Mouse (Mus musculus) forebrain, embryonic 12.5 days (tissue): ENCODE results near the gene Nav1. TPM values are rescaled to one million over a fixed set of nuclear protein-coding genes. Genes with fewer than 3 reads are reported as not detected.

Source experiments
- ATAC-seq: fragments of 200-750 bp; cut with Nextera tagmentation; 2 replicates; pipeline ENCODE4 v1.8.0; 2017; ENCODE audit warnings: moderate TSS enrichment; ENCODE audit not compliant: low FRiP score
- H3K27ac ChIP-seq: fragments of 300-500 bp; sonication (generic); 2 replicates; pipeline ENCODE4 v1.5.1; 2016; ENCODE audit warnings: mild to moderate bottlenecking
- H3K27me3 ChIP-seq: fragments of 300-500 bp; sonication (generic); 2 replicates; pipeline ENCODE4 v1.6.1; 2016; ENCODE audit warnings: mild to moderate bottlenecking
- H3K36me3 ChIP-seq: fragments of 300-500 bp; sonication (generic); replicated peaks from 2 replicates; pipeline ENCODE4 v1.6.1; 2016; ENCODE audit warnings: mild to moderate bottlenecking
- H3K4me1 ChIP-seq: fragments of 300-500 bp; sonication (generic); 2 replicates; pipeline ENCODE4 v1.6.1; 2016
- H3K4me2 ChIP-seq: fragments of 300-500 bp; sonication (generic); 2 replicates; pipeline ENCODE4 v1.6.1; 2016; ENCODE audit warnings: mild to moderate bottlenecking, moderate library complexity
- H3K4me3 ChIP-seq: fragments of 300-500 bp; sonication (generic); replicated peaks from 2 replicates; pipeline ENCODE4 v1.5.1; 2016; ENCODE audit warnings: mild to moderate bottlenecking
- H3K9ac ChIP-seq: fragments of 300-500 bp; sonication (generic); 2 replicates; pipeline ENCODE4 v1.6.1; 2016; ENCODE audit warnings: mild to moderate bottlenecking
- H3K9me3 ChIP-seq: fragments of 300-500 bp; sonication (generic); 2 replicates; pipeline ENCODE4 v1.6.1; 2016
- WGBS: fragments of 180-500 bp; shearing (Covaris S2); methylation state at CpG from one replicate; pipeline ENCODE4 v1.1.7; 2016; 5-methylcytosine and 5-hydroxymethylcytosine counted together
- polyA plus RNA-seq: library from polyadenylated mRNA; unstranded; fragments of >200 nt; fragmentation: Nextera tagmentation; extraction: Ambion mirVana; gene quantifications from 2 replicates; pipeline ENCODE4 v1.2.1, GENCODE M21; 2016

Nav1 gene
- polyA plus RNA-seq, 1 experiment from 2014 or later, result 32.4 TPM

DNA sequence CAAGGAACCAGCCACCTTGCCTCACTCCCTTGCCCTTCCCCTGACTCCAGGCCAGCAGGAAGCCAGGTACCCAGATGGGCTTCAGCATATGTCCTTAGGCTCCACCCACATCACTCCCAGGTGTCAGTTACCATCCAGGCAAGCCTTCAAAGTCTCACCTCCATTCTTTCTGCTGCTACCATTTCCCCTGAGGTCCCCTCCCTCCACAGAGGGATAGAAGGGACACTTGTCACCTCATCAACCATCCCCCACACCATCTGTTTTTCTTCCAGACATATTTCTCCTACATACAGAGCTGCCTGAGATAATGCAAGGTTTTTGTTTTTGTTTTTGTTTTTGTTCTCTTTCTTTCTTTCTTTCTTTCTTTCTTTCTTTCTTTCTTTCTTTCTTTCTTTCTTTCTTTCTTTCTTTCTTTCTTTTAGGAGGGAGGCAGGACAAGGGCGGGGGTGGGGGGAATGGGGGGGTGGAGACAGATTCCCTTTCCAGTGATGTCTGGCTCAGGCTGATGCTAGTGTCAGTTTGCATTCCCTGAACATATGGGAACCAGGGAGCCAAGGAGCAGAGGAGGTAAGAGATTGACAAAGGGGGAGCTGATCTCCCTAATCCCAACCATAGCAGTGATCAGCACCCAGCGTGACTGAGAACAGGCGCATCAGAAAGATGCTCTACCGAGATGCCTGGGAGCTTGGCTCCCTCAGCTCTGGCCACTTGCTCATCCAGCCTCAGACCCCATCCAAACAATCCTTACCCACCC is 34.8 kb downstream of the Nav1 start:
- H3K9me3 ChIP-seq, result no peaks in the 10 kb centered on the region
- peak overlapping the region; percentile 85 for H3K27ac ChIP-seq
- ATAC-seq, result peak; percentile 57; the same call in 1 of the 2 replicates
- peaks cover 20% of the 10 kb centered on the region for H3K4me1 ChIP-seq
- WGBS, result 34% methylated on average over 4 of the region's 4 CpGs
- H3K4me2 ChIP-seq, result no peak overlapping the region
- H3K27me3 ChIP-seq, result no peaks in the 10 kb centered on the region
- H3K36me3 ChIP-seq, result peaks cover 2% of the 10 kb centered on the region; the same call in 1 of the 2 replicates
- H3K9ac ChIP-seq, result no peak overlapping the region; the same call in 1 of the 2 replicates
- no peak overlapping the region for H3K4me3 ChIP-seq

DNA sequence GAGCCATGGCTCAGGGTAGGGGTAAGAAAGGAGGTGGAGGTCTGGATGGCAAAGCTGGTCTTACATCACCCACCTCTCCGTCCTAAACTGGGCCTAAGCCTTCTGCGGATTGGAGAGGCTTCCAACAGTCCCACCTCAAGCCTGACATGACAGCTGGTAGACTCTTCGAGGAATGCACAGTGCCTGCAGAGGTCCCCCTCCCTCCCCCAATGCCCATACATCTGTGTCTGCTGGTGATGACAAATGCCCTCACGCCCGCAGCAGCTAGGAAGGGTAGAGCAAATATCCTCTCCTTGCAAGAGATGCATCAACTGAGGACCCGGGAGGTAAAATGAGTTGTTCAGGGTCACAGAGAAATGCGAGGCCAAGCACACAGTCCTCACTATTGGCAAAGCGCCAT is 39.0 kb downstream of the Nav1 start:
- no peaks in the 10 kb centered on the region for H3K9me3 ChIP-seq
- no peak overlapping the region for H3K27ac ChIP-seq
- no peaks in the 10 kb centered on the region for H3K27me3 ChIP-seq
- peaks cover 38% of the 10 kb centered on the region for H3K4me1 ChIP-seq
- no peak overlapping the region for H3K9ac ChIP-seq
- no peak for ATAC-seq
- no peaks in the 10 kb centered on the region; the same call in 1 of the 2 replicates for H3K36me3 ChIP-seq
- H3K4me3 ChIP-seq, result no peak overlapping the region
- 86% methylated on average over 8 of the region's 8 CpGs for WGBS
- H3K4me2 ChIP-seq, result no peak overlapping the region

DNA sequence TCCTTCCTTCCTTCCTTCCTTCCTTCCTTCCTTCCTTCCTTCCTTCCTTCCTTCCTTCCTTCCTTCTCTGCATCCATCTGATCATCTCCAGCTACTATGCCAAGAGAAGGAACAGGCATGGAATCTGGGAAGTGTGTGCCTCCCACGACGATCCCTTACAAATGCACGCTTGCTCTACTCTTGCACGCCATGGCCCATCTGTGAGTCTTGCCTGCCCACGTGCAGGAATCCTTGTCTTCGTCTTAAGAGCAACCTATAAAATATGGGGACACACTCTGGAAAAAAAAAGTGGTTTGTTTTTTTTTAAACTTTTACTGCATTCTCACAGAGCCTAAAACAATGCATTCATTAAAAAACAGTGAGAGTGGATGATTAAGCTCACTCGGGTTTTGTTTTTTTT is 40.5 kb downstream of the Nav1 start:
- Histone ChIP-seq H3K4me1 (peaks cover 44% of the 10 kb centered on the region), H3K9ac (no peak overlapping the region), H3K9me3 (no peaks in the 10 kb centered on the region), H3K27ac (no peak overlapping the region), H3K36me3 (no peaks in the 10 kb centered on the region; the same call in 1 of the 2 replicates), H3K4me2 (no peak overlapping the region), H3K27me3 (no peaks in the 10 kb centered on the region), H3K4me3 (no peak overlapping the region)
- ATAC-seq, result no peak
- WGBS, result 84% methylated on average over 7 of the region's 7 CpGs

DNA sequence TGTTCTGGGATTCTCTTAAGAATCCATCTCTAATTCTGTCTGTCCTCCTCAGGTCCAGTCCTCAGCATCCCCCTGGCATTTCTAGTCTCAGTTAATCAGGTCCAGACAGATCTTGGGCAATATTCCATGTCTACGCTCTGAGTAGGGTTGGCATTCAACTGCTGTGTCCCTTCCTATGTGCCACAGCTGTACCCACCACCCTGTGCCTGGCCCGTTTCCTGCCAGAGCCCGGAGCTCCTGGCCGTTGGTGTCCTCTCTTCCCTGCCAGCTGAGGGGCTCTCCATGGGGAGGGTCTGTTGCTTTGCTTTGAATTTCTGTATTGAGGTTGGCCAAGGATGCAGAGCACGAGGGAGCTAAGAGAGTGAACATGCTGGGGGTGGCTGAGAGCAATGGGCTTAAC is 41.3 kb downstream of the Nav1 start:
- H3K9ac ChIP-seq, result no peak overlapping the region
- no peak overlapping the region for H3K4me2 ChIP-seq
- WGBS, result 77% methylated on average over 5 of the region's 5 CpGs
- peak overlapping the region; percentile 75 for H3K27ac ChIP-seq
- no peak overlapping the region for H3K4me3 ChIP-seq
- no peaks in the 10 kb centered on the region for H3K9me3 ChIP-seq
- no peaks in the 10 kb centered on the region for H3K27me3 ChIP-seq
- peaks cover 53% of the 10 kb centered on the region for H3K4me1 ChIP-seq
- H3K36me3 ChIP-seq, result no peaks in the 10 kb centered on the region
- no peak for ATAC-seq

DNA sequence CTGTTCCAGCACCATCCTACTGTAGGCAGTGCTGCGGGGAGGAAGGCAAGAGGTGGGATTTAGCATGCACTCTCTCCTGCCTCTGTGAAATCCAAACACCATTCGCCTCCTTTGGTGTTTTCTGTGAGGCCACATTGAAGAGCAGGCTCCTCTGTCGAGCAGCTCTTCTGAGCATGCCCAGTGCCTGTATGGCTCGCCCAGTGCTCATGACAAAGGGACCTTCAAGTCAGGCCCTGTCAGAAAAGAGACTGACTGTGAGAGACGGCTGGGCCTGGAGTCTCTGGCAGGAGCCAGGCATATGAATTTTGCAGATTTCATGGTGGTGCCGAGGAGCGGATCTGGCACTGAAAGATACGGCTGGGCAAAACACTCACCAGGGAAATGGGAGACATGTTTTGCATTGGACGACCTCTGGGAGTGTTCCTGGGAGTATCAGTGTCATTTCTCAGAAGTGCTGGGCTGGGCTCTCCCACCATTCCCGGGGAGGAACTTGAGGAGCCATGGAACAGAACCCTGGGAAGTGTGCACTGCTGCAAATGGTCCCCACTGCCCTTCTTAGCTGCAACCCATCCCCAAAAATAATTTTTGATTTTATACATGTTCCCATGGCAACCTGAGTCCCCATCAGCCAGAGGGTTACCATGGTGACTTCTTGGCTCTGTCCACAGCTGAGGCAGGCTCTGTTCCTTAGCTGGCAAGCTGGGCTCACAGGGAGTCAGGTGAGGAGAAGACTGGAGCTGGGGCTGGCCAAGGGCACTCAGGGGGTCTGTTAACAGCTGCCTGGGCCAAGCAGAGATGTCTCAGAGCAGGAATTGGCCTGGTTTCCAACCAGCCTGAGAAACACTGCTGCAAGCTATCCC is 42.2 kb downstream of the Nav1 start:
- WGBS, result 34% methylated on average over 10 of the region's 10 CpGs
- no peaks in the 10 kb centered on the region for H3K27me3 ChIP-seq
- H3K4me3 ChIP-seq, result no peak overlapping the region
- H3K27ac ChIP-seq, result peak overlapping the region; percentile 75
- no peak overlapping the region for H3K9ac ChIP-seq
- peak; percentile 47 for ATAC-seq
- H3K36me3 ChIP-seq, result no peaks in the 10 kb centered on the region
- H3K4me2 ChIP-seq, result no peak overlapping the region; the same call in 1 of the 2 replicates
- H3K4me1 ChIP-seq, result peaks cover 60% of the 10 kb centered on the region
- H3K9me3 ChIP-seq, result no peaks in the 10 kb centered on the region

DNA sequence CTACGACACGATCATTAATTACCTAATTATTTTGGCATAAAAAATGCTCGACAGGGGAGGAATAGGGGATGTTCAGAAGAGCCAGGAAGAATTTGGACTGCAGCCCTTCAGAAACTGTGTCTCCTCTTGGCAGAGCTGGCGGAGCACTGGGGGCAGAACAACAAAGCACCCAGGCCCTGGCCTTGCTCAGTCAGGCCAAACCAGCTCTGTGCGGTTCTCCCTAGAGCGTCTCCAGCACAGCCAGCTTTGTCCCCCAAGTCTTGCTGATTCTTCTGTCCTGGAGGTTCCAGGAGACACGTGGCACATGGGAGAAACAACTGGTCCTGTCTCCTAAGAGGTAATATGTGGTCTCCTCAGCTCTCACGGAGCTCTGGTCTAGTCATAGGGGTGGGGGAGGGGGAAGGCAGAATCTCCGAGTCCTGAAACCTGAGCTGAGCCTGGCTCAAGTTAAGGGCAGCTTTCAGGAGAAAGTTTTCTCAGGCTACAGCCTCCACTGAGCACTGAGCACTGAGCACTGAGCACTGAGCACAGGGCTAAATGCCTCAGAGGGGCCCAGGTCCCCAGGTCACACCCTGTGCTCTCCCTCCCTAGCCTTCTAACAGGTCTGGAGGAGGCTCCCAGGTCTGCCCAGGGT is 43.2 kb downstream of the Nav1 start:
- WGBS, result 33% methylated on average over 9 of the region's 9 CpGs
- no peaks in the 10 kb centered on the region for H3K9me3 ChIP-seq
- H3K27ac ChIP-seq, result no peak overlapping the region
- H3K4me2 ChIP-seq, result no peak overlapping the region
- no peak overlapping the region for H3K4me3 ChIP-seq
- ATAC-seq, result peak; percentile 12; the same call in 1 of the 2 replicates
- H3K36me3 ChIP-seq, result no peaks in the 10 kb centered on the region
- H3K9ac ChIP-seq, result 0 out of 2 replicates have a peak overlapping the region, but pooled peaks have one; percentile 5
- peaks cover 59% of the 10 kb centered on the region for H3K4me1 ChIP-seq
- H3K27me3 ChIP-seq, result no peaks in the 10 kb centered on the region

DNA sequence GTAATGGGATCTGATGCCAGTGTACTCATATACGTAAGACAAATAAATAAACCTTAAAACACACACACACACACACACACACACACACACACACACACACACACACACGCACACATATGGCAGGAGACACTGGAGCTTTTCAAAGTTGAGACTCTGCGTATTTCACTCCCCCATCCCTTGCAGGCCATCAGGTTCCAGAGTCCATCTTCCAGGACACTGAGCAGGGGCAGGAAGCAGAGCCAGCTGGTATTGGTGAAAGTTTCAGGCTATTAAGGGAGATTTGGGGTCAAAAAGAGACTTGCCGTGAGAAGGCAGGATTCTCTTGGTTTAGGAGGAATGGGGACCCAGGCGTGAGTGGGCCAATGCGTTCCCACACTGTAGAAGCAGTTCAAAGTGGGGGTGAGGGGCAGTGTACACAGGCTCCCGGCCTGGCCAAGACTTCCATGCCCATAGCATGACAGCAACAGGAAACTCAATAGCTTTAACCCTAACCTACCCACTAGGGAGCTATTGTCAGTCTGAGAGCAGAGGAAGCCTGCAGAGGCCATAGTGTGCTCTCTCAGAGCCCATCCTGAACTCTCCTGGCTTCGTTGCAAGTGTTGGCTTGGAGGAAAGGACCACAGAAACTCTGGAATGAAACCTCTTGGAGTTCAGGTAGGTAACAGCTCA is 44.0 kb downstream of the Nav1 start:
- Histone ChIP-seq H3K27ac (no peak overlapping the region), H3K9ac (no peak overlapping the region)
- WGBS, result 70% methylated on average over 8 of the region's 8 CpGs

DNA sequence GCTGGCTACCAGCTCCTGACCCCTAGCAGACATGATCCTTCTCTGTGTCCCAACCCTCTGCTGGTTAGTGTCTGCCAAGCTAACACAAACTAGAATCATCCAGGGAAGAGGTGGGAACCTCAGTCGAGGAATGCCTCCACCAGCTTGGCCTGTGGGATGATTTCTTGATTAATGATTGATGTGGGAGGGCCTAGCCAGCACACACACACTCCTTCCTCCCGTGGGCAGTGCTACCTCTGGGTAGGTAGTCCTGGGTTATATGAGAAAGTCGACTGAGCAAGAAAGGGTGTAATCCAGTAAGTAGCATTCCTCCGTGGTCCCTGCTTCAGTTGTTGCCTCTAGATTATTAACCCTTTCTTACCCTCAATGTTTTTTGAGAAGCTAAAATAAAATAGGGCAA is 45.0 kb downstream of the Nav1 start:
- H3K9me3 ChIP-seq, result no peaks in the 10 kb centered on the region
- H3K36me3 ChIP-seq, result no peaks in the 10 kb centered on the region
- ATAC-seq, result no peak
- no peak overlapping the region for H3K4me2 ChIP-seq
- H3K9ac ChIP-seq, result no peak overlapping the region
- peak overlapping the region; percentile 66; the same call in 1 of the 2 replicates for H3K27ac ChIP-seq
- peaks cover 63% of the 10 kb centered on the region for H3K4me1 ChIP-seq
- H3K4me3 ChIP-seq, result no peak overlapping the region
- no peaks in the 10 kb centered on the region for H3K27me3 ChIP-seq
- 24% methylated on average over 4 of the region's 4 CpGs for WGBS

More for the DNA sequence above, 44.0 kb downstream of the Nav1 start:
- H3K9me3 ChIP-seq, result no peaks in the 10 kb centered on the region
- no peaks in the 10 kb centered on the region for H3K36me3 ChIP-seq
- ATAC-seq, result no peak
- no peak overlapping the region for H3K4me3 ChIP-seq
- H3K27me3 ChIP-seq, result no peaks in the 10 kb centered on the region
- peaks cover 61% of the 10 kb centered on the region for H3K4me1 ChIP-seq
- no peak overlapping the region for H3K4me2 ChIP-seq

DNA sequence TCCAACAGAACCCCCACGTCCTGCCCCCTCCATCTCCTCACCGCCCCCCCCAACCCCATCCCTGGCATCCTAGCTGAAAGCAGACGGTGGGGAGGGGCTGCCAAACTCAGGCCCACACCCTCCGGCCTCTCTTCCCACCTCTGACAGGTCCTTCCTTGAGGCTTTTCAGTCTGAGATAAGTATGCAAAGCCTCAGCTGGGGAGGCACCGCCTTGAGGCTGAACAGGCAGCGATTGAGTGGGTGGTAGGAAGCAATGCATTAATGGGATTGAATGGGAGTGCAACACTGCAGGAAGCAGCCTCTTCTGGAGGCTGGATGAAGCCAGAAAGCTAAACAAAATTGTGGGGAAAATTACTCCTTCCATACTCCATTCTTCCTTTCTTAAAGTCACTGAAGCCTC is 45.8 kb downstream of the Nav1 start:
- no peak overlapping the region for H3K4me2 ChIP-seq
- no peaks in the 10 kb centered on the region for H3K9me3 ChIP-seq
- H3K4me3 ChIP-seq, result no peak overlapping the region
- WGBS, result 20% methylated on average over 6 of the region's 6 CpGs
- no peak overlapping the region for H3K9ac ChIP-seq
- H3K27me3 ChIP-seq, result no peaks in the 10 kb centered on the region
- ATAC-seq, result peak; percentile 22; the same call in 1 of the 2 replicates
- H3K27ac ChIP-seq, result peak overlapping the region; percentile 66
- peaks cover 70% of the 10 kb centered on the region for H3K4me1 ChIP-seq
- no peaks in the 10 kb centered on the region for H3K36me3 ChIP-seq

DNA sequence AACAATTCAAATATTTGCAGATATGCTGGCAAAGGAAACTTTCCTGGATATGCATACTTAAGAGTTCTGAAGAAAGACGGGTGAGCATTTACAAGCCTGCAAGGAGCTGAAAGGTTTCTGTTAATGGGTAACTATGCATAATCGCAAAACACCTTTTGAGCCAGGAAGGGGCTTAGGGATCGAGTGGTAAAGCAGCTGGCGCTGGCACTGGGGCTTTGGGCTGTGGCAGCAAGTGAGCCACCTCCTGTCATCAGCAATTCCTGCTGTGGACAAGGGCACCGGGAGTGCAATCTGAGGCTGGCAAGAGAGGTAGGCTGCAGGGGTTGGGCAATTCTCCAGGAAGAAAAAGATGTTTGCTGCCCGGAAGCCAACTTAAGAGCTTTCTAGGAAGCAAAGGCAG is 49.1 kb downstream of the Nav1 start:
- Histone ChIP-seq H3K4me2 (no peak overlapping the region), H3K4me3 (no peak overlapping the region), H3K9ac (no peak overlapping the region), H3K4me1 (peaks cover 72% of the 10 kb centered on the region), H3K27ac (0 out of 2 replicates have a peak overlapping the region, but pooled peaks have one; percentile 26), H3K9me3 (no peaks in the 10 kb centered on the region), H3K27me3 (no peaks in the 10 kb centered on the region), H3K36me3 (no peaks in the 10 kb centered on the region)
- WGBS, result 44% methylated on average over 6 of the region's 6 CpGs
- ATAC-seq, result no peak

DNA sequence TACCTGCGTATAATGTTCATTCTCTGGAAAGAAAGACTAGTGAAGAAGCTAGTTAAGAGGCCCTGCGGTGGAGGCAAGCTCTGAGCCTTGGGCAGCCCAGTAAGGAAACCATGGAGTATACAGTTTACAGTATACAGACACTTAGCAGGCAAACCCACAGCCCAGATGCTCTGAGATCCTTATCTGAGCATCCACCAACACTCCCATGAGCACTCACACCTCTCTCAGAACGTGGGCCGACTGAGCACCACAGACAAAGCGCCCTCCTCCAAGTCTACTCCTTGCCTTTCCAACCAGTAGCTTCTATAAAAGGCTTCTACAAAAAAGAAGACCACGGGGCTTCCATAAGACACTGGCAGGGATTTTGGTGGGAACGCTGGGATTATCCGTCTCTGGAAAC is 51.2 kb downstream of the Nav1 start:
- no peak overlapping the region for H3K4me2 ChIP-seq
- no peak for ATAC-seq
- H3K9me3 ChIP-seq, result no peaks in the 10 kb centered on the region
- H3K27me3 ChIP-seq, result no peaks in the 10 kb centered on the region
- no peak overlapping the region for H3K9ac ChIP-seq
- no peak overlapping the region for H3K4me3 ChIP-seq
- 78% methylated on average over 8 of the region's 8 CpGs for WGBS
- peak overlapping the region; percentile 68; the same call in 1 of the 2 replicates for H3K27ac ChIP-seq
- no peaks in the 10 kb centered on the region for H3K36me3 ChIP-seq
- H3K4me1 ChIP-seq, result peaks cover 66% of the 10 kb centered on the region
